Mouse (Mus musculus) liver, embryonic 12.5 days (tissue): ENCODE data around the gene Elobl. TPM values are rescaled to one million over a fixed set of nuclear protein-coding genes. Genes with fewer than 3 reads are reported as not detected.
"Not testable (repeated sequence)": the region's sequence is repeated elsewhere in the genome, so short reads cannot be mapped to it uniquely, and the experiment has no call there.

Experiments used
- ATAC-seq: fragments of 200-750 bp; cut with Nextera tagmentation; 2 replicates; pipeline ENCODE4 v1.8.0; 2017; ENCODE audit warnings: moderate number of reproducible peaks, mild to moderate bottlenecking, moderate library complexity
- H3K27ac ChIP-seq: fragments of 300-500 bp; sonication (generic); 2 replicates; pipeline ENCODE4 v1.5.1; 2016; ENCODE audit warnings: mild to moderate bottlenecking
- H3K27me3 ChIP-seq: fragments of 300-500 bp; sonication (generic); replicated peaks from 2 replicates; pipeline ENCODE4 v1.6.1; 2016; ENCODE audit warnings: mild to moderate bottlenecking, moderate library complexity
- H3K36me3 ChIP-seq: fragments of 300-500 bp; sonication (generic); 2 replicates; pipeline ENCODE4 v1.6.1; 2016; ENCODE audit warnings: mild to moderate bottlenecking, moderate library complexity
- H3K4me1 ChIP-seq: fragments of 300-500 bp; sonication (generic); 2 replicates; pipeline ENCODE4 v1.6.1; 2016
- H3K4me2 ChIP-seq: fragments of 300-500 bp; sonication (generic); 2 replicates; pipeline ENCODE4 v1.6.1; 2016; ENCODE audit warnings: mild to moderate bottlenecking, moderate library complexity
- H3K4me3 ChIP-seq: fragments of 300-500 bp; sonication (generic); 2 replicates; pipeline ENCODE4 v1.5.1; 2016; ENCODE audit warnings: mild to moderate bottlenecking, moderate library complexity
- H3K9ac ChIP-seq: fragments of 300-500 bp; sonication (generic); 2 replicates; pipeline ENCODE4 v1.6.1; 2016; ENCODE audit warnings: mild to moderate bottlenecking, moderate library complexity
- H3K9me3 ChIP-seq: fragments of 300-500 bp; sonication (generic); replicated peaks from 2 replicates; pipeline ENCODE4 v1.6.1; 2016; ENCODE audit warnings: mild to moderate bottlenecking, moderate library complexity
- WGBS: fragments of 180-500 bp; shearing (Covaris S2); methylation state at CpG from one replicate; pipeline ENCODE4 v1.1.7; 2016; ENCODE audit not compliant: insufficient replicate concordance; 5-methylcytosine and 5-hydroxymethylcytosine counted together
- polyA plus RNA-seq: library from polyadenylated mRNA; unstranded; fragments of >200 nt; fragmentation: Nextera tagmentation; extraction: Ambion mirVana; gene quantifications from 2 replicates; pipeline ENCODE4 v1.2.1, GENCODE M21; 2016

The Elobl gene
- polyA plus RNA-seq, 1 experiment from 2014 or later = not detected

DNA sequence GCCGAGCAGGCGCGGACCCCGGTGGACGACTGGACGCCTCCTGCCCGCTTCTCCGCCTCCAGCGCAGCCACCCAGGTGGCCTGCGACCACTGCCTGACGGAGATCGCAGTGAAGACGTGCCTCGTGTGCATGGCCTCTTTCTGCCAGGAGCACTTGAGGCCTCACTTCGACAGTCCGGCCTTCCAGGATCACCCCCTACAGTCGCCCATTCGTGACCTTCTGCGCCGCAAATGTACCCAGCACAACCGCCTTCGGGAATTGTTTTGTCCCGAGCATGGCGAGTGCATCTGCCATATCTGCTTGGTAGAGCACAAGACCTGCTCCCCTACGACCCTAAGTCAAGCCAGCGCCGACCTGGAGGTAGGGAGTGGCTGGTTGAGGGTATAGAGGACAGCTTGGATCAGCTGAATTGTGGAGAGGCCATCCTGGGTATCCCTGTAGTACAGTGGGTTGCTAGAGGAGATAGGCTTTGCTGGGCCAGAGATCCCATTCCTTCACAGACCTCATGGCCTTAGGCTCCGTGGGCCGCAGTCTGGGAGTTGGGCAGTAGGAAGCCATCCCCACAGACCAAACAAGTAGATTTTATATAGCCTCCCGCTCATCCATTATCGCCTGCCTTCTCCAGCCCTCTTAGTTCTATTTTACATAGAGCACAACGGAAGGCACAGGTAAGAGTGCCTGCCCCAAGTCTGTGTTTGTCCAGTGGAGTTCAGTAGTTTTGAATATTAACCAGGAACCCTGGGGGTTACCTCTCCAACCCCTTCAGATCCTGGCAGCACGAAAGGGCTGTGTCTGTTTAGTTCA lies 33.2 kb upstream of the Elobl start:
- H3K4me1 ChIP-seq = peaks cover 70% of the 10 kb centered on the region
- WGBS = 5% methylated on average over 33 of the region's 33 CpGs
- peak; percentile 40 for ATAC-seq

DNA sequence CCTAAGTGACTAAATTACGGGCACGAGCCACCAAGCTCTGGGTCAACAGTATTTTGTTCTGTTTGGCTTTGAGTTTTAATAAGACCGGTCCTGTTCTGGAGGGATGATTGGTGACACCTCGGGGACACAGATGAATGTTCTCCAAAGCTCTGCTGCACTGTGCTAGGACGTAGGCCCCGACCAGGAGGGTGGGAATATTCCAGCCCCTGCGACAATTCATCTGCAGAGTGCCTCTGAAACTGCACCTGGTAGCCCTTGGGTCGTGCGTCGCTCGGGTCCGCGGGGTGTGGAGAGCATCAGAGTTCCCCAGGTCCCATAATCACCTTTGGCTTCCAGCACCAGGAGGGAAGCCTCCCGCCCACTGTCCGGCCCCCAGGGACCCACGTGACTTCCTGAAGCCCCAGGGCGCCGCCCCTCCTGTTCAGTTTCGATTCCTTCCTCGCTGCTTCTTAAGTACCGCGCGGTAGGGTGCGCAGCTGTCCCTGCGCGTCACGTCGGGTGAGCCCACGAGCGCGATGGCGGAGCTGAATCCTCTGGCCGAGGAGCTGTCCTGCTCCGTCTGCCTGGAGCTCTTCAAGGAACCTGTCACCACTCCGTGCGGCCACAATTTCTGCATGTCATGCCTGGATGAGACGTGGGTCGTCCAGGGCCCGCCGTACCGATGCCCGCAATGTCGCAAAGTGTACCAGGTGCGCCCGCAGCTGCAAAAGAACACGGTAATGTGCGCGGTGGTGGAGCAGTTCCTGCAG lies 32.4 kb upstream of the Elobl start, which contains the start of gene Trim25:
TSS of gene Trim25 (plus strand) at position 403 of the 749 bp plus-strand sequence.
- WGBS = under 1% methylated on average over 48 of the region's 48 CpGs
- peak; percentile 93 for ATAC-seq
- peak within 1 kb of the TSS; percentile 98 for H3K9ac ChIP-seq

More for the DNA sequence above, 33.2 kb upstream of the Elobl start:
- Histone ChIP-seq H3K27me3 (no peaks in the 10 kb centered on the region), H3K9me3 (no peaks in the 10 kb centered on the region), H3K9ac (peak overlapping the region; percentile 98), H3K36me3 (peaks cover 27% of the 10 kb centered on the region), H3K27ac (peak overlapping the region; percentile 88), H3K4me2 (peak overlapping the region; percentile 93), H3K4me3 (peak overlapping the region; percentile 96)

GRCm38 (mm10) chr11:88998406-88998805 lies 31.7 kb upstream of the Elobl start:
- Histone ChIP-seq H3K4me2 (peak overlapping the region; percentile 93), H3K4me3 (peak overlapping the region; percentile 96), H3K4me1 (peaks cover 68% of the 10 kb centered on the region), H3K9ac (peak overlapping the region; percentile 98; the same call in 1 of the 2 replicates), H3K36me3 (peaks cover 14% of the 10 kb centered on the region; the same call in 1 of the 2 replicates), H3K9me3 (no peaks in the 10 kb centered on the region), H3K27ac (peak overlapping the region; percentile 88), H3K27me3 (no peaks in the 10 kb centered on the region)
- no peak for ATAC-seq
- 22% methylated on average over 3 of the region's 3 CpGs for WGBS

More for the DNA sequence above, 32.4 kb upstream of the Elobl start, which contains the start of gene Trim25:
- Histone ChIP-seq H3K27me3 (no peaks in the 10 kb centered on the region), H3K9me3 (no peaks in the 10 kb centered on the region), H3K4me1 (peaks cover 71% of the 10 kb centered on the region), H3K4me2 (peak within 1 kb of the TSS; percentile 93), H3K36me3 (peaks cover 21% of the 10 kb centered on the region; the same call in 1 of the 2 replicates), H3K27ac (peak within 1 kb of the TSS; percentile 88), H3K4me3 (peak within 1 kb of the TSS; percentile 96)

DNA sequence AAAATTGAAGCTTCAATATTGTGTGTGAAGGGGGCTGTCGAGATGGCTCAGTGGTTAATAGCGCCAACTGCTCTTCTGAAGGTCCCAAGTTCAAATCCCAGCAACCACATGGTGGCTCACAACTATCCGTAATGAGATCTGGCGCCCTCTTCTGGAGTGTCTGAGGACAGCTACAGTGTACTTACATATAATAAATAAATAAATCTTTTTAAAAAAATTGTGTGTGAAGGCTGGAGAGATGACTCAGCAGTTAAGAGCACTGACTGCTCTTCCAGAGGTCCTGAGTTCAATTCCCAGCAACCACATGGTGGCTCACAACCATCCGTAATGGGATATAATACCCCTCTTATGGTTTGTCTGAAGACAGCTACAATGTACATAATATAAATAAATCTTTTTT lies 30.6 kb upstream of the Elobl start:
- ATAC-seq, H3K4me2 ChIP-seq, H3K27ac ChIP-seq, H3K27me3 ChIP-seq, H3K9me3 ChIP-seq, H3K9ac ChIP-seq, H3K4me3 ChIP-seq, H3K36me3 ChIP-seq: not testable (repeated sequence)
- WGBS = 68% methylated on average over 5 of the region's 5 CpGs
- peaks cover 61% of the 10 kb centered on the region for H3K4me1 ChIP-seq

- Histone ChIP-seq H3K4me2 (no peak overlapping the region), H3K27ac (no peak overlapping the region), H3K36me3 (peaks cover 4% of the 10 kb centered on the region; the same call in 1 of the 2 replicates), H3K4me3 (no peak overlapping the region), H3K9ac (no peak overlapping the region), H3K4me1 (peaks cover 53% of the 10 kb centered on the region), H3K27me3 (no peaks in the 10 kb centered on the region), H3K9me3 (no peaks in the 10 kb centered on the region)
- ATAC-seq = no peak
- 53% methylated on average over 7 of the region's 7 CpGs for WGBS
These were observed 29.7 kb upstream of the Elobl start for GRCm38 (mm10) chr11:88996427-88996826.

DNA sequence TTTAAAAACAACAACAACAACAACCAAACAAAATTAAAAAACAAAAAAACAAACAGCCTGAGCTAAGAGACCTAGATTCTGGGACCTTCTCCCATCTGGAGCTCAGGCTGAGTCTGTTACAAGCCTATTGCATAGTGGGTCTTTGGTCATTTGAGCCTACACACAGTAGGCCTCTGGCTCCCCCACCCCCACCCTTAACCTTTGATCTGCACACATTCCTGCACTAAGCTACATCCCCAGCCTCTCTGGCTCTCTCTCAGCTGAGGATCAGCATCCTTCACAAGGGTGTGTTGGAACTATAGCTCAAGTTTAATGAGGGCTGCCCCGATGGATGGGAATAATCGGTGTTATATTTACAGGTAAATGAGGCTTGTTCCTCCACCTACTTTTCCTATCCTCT lies 28.9 kb upstream of the Elobl start:
- Histone ChIP-seq H3K4me2 (no peak overlapping the region), H3K4me1 (peaks cover 45% of the 10 kb centered on the region), H3K4me3 (no peak overlapping the region), H3K27ac (no peak overlapping the region), H3K36me3 (peaks cover 7% of the 10 kb centered on the region), H3K9me3 (no peaks in the 10 kb centered on the region), H3K9ac (no peak overlapping the region), H3K27me3 (no peaks in the 10 kb centered on the region)
- WGBS = 87% methylated on average over 2 of the region's 2 CpGs
- ATAC-seq = no peak

- Histone ChIP-seq H3K27ac (no peak overlapping the region), H3K9me3 (no peaks in the 10 kb centered on the region), H3K4me2 (no peak overlapping the region), H3K4me3 (no peak overlapping the region), H3K36me3 (peaks cover 9% of the 10 kb centered on the region), H3K27me3 (no peaks in the 10 kb centered on the region), H3K4me1 (peaks cover 40% of the 10 kb centered on the region), H3K9ac (no peak overlapping the region)
- WGBS = 71% methylated on average over 7 of the region's 7 CpGs
- ATAC-seq = no peak
These were observed 27.8 kb upstream of the Elobl start for GRCm38 (mm10) chr11:88994492-88994891.

GRCm38 (mm10) chr11:88993625-88994024 lies 26.9 kb upstream of the Elobl start:
- H3K4me2 ChIP-seq = no peak overlapping the region
- no peaks in the 10 kb centered on the region for H3K9me3 ChIP-seq
- peaks cover 12% of the 10 kb centered on the region for H3K36me3 ChIP-seq
- H3K27me3 ChIP-seq = no peaks in the 10 kb centered on the region
- H3K4me3 ChIP-seq = no peak overlapping the region
- peaks cover 37% of the 10 kb centered on the region for H3K4me1 ChIP-seq
- ATAC-seq = peak; percentile 51; the same call in 1 of the 2 replicates
- H3K27ac ChIP-seq = no peak overlapping the region
- no peak overlapping the region for H3K9ac ChIP-seq
- 15% methylated on average over 5 of the region's 5 CpGs for WGBS

- H3K4me2 ChIP-seq = no peak overlapping the region
- 56% methylated on average over 7 of the region's 7 CpGs for WGBS
- H3K36me3 ChIP-seq = peaks cover 15% of the 10 kb centered on the region
- H3K27ac ChIP-seq = no peak overlapping the region
- H3K9me3 ChIP-seq = no peaks in the 10 kb centered on the region
- no peaks in the 10 kb centered on the region for H3K27me3 ChIP-seq
- no peak for ATAC-seq
- no peak overlapping the region for H3K4me3 ChIP-seq
- no peak overlapping the region for H3K9ac ChIP-seq
- peaks cover 32% of the 10 kb centered on the region for H3K4me1 ChIP-seq
These were observed 26.5 kb upstream of the Elobl start for GRCm38 (mm10) chr11:88993186-88993585.

DNA sequence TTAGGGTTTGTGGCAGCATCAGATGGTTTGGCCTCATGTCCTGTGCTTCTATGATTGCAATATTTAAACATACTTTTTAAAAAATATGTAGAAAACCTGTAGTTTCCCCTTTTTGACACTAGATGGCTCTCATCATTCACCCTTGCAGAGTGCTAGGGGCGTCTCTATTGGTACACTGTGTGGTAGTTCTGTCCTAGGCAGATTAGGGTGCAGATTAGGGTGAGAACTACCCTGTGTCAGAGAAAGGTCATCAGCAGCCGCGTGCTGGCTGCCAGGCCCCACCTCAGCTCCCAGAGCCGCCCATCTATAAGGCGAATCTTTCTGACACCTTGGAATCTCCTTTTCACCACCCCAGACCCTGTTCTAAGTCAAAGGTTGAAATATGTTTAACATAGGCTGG lies 22.8 kb upstream of the Elobl start:
- Histone ChIP-seq H3K9me3 (no peaks in the 10 kb centered on the region), H3K4me3 (no peak overlapping the region), H3K4me2 (no peak overlapping the region), H3K9ac (no peak overlapping the region), H3K27ac (no peak overlapping the region), H3K36me3 (peaks cover 34% of the 10 kb centered on the region), H3K27me3 (no peaks in the 10 kb centered on the region), H3K4me1 (peaks cover 12% of the 10 kb centered on the region)
- WGBS = 37% methylated on average over 5 of the region's 5 CpGs
- peak; percentile 88 for ATAC-seq

DNA sequence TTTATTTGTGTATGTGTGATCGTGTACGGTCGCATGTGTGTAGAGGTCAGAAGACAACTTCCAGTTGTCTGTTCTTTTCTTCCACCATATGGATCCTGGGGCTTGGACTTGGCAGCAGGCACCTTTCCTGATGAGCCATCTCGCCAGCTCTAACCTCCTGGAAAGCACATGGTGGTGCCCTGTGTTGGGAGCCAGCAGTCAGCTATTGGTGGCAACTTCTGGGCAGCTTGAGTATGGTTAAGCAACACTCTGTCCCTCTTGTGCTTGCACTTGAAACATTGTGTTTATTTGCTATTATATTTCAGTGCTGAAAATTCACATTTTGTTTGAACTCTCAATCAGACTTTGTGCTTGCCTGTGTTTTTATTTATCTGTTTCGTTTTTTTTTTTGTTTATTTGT lies 22.2 kb upstream of the Elobl start:
- H3K4me1 ChIP-seq = peaks cover 10% of the 10 kb centered on the region
- peaks cover 39% of the 10 kb centered on the region for H3K36me3 ChIP-seq
- no peak for ATAC-seq
- H3K27ac ChIP-seq = no peak overlapping the region
- H3K9ac ChIP-seq = no peak overlapping the region
- no peaks in the 10 kb centered on the region for H3K27me3 ChIP-seq
- H3K4me2 ChIP-seq = no peak overlapping the region
- WGBS = 67% methylated on average over 5 of the region's 5 CpGs
- no peak overlapping the region for H3K4me3 ChIP-seq
- H3K9me3 ChIP-seq = no peaks in the 10 kb centered on the region

DNA sequence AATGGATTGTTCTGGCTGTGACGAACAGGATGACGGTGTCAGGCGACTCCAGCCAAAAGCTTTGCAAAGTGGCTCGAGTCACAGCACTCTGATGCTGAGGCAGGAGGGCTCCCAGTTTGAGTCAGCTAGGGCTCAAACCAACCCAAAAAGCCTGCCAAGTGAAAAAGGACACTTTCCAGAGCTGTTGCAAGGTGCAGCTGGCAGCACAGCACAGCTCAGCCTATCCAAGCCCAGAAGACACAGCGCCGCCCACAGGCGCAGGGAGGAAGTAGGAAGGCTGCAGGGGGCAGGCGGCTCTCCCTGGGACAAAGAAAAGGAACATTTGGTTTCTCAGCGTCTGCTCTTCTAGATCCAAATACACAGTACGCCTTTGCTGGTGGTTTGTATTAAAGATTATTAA lies 19.9 kb upstream of the Elobl start:
- WGBS = 81% methylated on average over 10 of the region's 10 CpGs
- H3K9me3 ChIP-seq = no peaks in the 10 kb centered on the region
- peaks cover 56% of the 10 kb centered on the region for H3K36me3 ChIP-seq
- H3K4me2 ChIP-seq = no peak overlapping the region
- H3K4me3 ChIP-seq = no peak overlapping the region
- no peak overlapping the region for H3K9ac ChIP-seq
- H3K27me3 ChIP-seq = no peaks in the 10 kb centered on the region
- no peak overlapping the region for H3K27ac ChIP-seq
- peaks cover 14% of the 10 kb centered on the region for H3K4me1 ChIP-seq
- no peak for ATAC-seq
